Mouse (Mus musculus) adrenal gland, adult (tissue): ENCODE measurements around the gene Lrrc8c.
A peak's percentile ranks its signal among the peaks of the same experiment; 100 is the strongest.

Experiments used
- DNase-seq, 2 experiments: peaks; one replicate each; pipeline ENCODE4 v3.0.0; 2022 to 2023; ENCODE audit warnings: low spot score in 1 of 2; ENCODE audit not compliant: inconsistent age in 2 of 2

The Lrrc8c gene

DNA sequence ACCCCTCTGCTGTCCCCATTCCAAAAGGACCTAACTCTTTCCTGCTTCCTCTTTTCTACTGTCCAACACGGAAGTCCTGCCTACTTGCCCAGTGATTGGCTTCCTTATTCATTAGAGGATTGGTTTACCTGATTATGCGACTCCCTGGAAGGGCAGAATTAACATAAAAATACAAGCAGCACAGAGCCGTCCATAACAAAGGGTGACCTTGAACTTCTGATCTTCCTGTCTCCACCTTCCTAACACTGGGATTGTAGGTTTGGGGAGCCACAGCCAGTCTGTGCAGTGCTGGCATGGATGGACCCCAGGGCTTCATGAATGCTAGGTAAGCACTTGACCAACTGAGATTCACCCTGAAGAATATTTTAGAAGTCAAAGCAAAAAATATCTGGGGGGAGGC lies 25.9 kb downstream of the Lrrc8c start:
- no peak for DNase-seq

- no peak for DNase-seq
Measured at GRCm38 (mm10) chr5:105547115-105547514, 27.9 kb downstream of the Lrrc8c start.

DNA sequence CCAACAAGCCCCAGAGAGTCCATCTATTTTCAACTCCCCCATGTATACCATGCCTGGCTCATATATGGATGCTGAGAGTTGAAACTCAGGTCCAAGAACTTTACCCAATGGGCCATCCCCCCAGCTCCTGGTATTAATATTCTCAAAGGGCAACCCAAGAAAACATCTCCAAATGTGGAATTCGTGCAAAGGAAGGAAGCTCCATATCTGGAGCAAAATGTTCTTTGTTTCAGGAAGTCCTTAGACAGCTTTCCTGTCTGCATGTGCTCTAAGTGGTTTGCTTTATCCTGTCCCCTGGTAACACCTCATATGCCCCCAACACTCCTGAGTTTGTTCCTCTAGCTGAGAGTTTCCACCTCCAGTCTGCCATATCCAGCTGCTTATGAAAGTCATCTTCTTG lies 32.6 kb downstream of the Lrrc8c start:
- no peak for DNase-seq

GRCm38 (mm10) chr5:105556291-105556690 lies 37.1 kb downstream of the Lrrc8c start:
- DNase-seq: no peak

DNA sequence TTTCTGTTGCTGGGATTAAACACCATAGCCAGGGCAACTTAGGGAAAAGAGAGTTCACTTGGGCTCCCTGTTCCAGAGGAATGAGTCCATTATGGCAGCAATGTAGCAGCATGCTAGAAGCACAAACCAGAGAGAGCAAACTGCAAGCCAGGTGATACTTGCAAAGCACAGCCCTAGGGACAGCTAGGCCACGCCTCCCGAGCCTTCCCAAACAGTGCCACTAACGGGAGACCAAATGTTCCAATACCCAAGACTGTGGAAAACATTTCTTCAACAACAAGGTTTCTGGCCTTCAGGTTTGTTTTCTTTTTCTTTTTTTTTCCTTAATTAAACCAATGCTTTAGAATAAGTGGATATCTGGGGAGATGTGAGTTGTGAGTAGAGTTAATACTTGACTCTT lies 38.2 kb downstream of the Lrrc8c start:
- no peak for DNase-seq

DNA sequence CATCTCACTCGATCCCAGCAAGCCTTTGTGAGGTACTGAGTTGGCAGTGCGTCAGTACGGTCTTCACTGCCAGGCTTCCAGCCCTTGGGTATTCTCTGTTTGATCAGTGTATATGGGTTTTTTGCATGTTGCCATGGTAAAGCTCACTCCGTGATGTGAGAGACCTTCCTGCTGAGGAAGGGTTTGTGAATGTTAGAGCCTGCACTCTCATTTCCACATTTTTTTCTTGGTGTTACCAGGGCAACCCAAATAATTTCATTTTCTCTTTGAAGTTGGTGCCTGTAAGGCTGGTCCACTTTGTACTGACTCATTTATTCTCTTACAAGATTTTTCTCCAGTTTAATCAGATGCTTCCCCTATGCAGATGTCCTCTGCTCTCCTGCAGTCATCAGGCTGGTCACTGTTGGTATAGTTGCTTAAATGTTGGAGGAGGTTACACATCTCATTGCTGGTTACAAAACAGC lies 38.6 kb downstream of the Lrrc8c start:
- peak; percentile 31 to 76 for DNase-seq

DNA sequence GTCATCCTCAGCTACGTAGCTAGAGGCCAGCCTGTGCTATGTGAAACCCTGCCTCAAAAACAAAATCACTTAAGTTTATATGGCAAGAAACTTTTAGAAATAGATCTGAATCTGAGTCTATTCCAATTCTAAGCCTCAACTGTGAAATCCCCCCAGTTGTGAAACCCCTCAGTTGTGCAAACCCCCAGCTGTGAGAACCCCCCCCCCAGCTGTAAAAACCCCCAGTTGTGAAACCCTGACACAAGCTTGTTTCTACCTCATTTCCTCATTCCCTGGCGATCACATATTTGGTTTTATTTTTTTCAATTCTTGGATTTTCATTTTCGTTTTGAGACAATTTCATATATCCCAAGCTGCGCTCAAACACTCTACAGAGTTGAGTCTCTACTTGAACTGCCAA lies 39.3 kb downstream of the Lrrc8c start:
- DNase-seq: no peak

DNA sequence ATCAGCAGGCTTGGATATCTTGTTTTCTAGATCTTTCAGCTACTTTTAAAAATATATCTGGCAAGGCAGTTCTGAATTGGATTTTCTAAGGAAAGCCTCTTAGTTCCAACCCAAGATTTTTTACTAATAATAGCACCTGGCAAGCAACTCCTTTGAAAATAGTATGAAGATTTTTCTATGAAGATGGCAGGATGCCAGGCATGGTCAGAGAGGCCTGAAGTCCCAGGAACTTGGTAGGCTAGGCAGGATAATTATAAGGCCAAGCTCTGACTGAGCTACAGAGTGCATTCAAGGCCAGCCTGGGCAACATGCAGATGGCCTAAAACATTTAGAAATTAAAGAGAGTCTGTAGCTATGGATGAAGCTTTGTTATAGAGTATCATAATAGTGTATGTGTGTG lies 42.7 kb downstream of the Lrrc8c start:
- DNase-seq: peak in 1 of 2 experiments; percentile 61

GRCm38 (mm10) chr5:105564761-105565160 lies 45.6 kb downstream of the Lrrc8c start:
- no peak for DNase-seq

- no peak for DNase-seq
Measured at GRCm38 (mm10) chr5:105565824-105566223, 46.6 kb downstream of the Lrrc8c start.

DNA sequence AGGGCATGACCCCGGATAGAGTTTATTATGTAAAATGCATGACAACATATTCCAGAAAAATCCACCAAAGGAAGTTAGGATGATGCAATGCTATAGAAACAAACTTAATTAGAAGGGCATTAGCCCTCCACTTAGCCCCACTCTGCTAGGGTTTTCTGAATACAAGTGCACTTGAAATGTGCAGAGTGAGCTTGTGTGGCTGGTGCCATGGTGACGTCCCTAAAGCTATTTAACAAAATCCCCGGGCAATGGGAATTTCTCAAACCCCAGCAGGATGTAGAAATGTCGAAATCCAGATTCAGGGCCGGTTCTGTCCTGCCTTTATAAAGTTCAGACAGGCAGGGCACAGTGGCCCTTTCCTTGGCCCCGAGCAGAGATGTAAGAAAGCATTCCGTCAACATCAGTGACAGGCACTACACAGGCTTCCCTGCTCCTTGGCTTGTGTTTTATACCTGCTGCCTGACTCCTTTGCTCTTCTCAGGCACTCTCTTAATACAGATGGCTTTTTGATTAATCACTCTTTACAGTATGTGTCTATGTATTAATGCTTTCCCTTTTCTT lies 47.7 kb downstream of the Lrrc8c start:
- DNase-seq: peak in 1 of 2 experiments; percentile 47

- DNase-seq: no peak
Measured at GRCm38 (mm10) chr5:105568043-105568747, 49.0 kb downstream of the Lrrc8c start.

DNA sequence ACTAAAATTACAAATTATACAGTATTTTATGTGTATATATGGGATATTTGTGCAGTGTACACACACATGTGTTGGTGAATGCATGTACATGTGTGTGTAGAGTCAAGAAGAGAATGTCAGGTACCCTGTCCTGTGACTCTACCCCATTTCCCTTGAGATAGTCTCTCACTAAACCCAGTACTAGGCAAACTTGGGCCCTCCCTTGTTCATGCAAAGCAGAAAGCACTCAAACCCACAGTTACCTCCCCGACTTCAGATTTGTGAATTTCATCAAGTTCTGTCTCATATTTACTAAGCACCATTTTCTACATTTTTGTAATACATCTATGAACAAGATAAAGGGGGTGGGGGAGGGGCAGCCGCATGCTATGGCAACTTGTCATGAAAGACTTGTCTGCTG lies 50.0 kb downstream of the Lrrc8c start:
- DNase-seq: no peak

- DNase-seq: no peak
Measured at GRCm38 (mm10) chr5:105572160-105572692, 53.0 kb downstream of the Lrrc8c start.

DNA sequence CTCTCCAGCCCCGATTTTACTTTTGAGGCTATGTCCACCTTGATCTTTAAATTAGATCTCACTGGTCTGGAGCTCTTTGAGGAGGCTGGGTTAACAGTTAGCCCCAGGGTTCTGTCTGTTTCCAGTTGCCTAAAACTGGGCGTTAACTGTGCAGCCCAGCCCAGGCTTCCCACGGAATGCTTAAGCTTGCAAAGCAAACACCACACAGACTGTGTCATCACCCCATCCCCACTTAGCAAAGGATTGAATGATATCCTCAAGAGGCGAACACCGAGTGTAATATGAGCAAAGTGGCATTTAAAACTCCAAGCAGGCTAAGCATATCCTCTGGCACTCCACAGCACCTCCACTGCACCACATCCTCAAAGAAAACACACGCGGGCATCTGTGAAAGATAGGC lies 53.7 kb downstream of the Lrrc8c start:
- no peak for DNase-seq

GRCm38 (mm10) chr5:105574835-105575234 lies 55.6 kb downstream of the Lrrc8c start:
- no peak for DNase-seq

- no peak for DNase-seq
Measured at GRCm38 (mm10) chr5:105575839-105576238, 56.7 kb downstream of the Lrrc8c start.

DNA sequence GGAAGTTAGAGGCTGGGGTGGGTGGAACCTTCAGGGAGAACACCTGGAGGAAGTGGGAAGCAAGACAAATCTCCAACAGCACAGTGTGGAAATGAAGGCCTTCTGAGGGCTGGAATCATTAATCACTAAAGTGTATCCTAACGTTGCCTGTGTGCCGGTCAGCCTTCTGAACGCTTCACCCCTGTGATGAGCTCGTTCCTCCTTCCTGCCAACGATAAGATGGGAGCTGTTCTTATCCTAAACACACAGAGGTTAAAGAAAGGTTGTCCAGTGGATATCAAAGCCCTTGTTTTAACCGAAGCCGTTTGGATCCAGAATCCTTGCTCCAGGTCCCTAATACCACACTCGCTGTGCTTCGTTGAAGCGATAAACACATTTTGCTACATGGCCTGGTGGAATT lies 61.7 kb downstream of the Lrrc8c start:
- no peak for DNase-seq

DNA sequence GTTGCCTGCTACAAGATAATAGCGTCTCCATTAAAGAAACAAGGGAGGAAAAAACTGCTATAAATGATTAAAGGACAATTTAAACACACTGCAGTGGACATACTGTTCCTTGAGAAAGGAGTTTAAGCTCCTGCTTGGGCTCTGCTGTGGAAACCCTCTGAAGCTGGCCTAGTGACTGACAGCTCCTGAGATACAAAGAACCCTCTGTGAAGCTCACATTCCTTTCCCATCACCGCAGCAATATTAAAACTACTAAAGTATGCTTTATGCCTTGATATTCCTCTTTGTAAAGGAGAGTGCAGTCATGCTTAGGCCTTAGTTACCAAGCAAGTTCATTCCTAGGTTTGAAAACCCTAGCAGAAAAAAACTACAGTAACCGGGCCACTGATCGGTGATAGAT lies 66.7 kb downstream of the Lrrc8c start:
- no peak for DNase-seq

DNA sequence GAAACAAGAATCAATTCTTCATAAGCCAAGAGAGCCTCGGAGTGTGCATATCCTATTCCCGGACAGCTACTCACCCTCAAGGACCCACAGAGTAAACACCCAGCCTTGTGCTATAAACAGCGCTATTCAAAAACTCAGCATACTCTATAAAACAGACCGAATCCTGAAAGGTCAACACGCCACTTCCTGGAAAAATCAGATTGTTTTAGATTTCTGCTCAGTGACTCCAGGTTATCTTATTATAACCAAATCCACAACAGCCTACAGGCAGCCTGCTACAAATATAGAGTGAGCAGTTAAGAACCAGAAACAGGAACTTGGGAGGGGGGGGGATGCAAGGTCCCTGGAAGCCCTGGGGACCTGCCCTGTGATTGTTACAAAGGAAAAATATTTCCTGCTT lies 67.5 kb downstream of the Lrrc8c start:
- peak; percentile 25 to 66 for DNase-seq

- no peak for DNase-seq
Measured at GRCm38 (mm10) chr5:105587471-105587870, 68.3 kb downstream of the Lrrc8c start.

DNA sequence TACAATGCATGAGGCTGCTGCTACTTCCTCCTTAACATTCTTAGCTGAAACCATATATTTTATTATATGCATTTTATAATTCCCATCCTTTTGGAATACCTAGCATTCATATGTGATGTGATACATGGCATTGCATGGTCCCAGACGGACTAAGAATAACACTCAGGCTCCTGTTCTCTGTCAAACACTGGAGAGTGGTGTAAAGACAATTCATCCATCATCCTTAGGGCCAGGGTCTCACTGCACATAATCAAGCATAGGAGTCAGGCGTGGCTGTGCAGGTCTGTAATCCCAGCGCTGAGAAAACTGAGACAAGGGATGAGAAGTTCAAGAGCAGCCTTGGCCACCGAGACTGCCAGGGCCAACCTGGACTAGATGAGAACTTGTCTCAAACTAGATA lies 69.5 kb downstream of the Lrrc8c start:
- DNase-seq: no peak

DNA sequence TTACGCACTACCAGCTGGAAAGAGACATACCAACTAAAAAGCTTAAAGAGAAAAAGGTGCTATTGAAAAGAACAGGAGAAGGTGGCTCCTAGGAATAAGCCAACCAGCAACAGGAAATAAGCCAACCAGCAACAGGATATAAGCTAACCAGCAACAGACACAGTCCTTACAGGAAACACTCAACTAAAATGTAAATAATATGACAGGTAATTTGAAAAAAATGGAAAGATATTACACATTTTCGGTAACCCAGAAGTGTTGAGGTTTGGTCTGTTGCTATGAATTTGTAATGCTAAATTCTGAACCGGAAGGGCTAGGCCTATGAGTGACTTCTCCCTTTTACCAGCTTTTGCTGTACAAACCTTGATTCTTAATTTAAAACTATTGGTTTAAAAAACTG lies 69.9 kb downstream of the Lrrc8c start:
- DNase-seq: no peak
